Mouse (Mus musculus): Measurements from ENCODE around the gene Spred2.

Gene Spred2

GRCm38 (mm10) chr11:19955701-19956100 lies 31.5 kb downstream of the Spred2 start:
- no peak for DNase-seq (ENCODE audit: low spot score)

- DNase-seq (ENCODE audit: low spot score): no peak
These were observed 34.8 kb downstream of the Spred2 start for GRCm38 (mm10) chr11:19959006-19959405.

- no peak for DNase-seq (ENCODE audit: low spot score)
These were observed 35.7 kb downstream of the Spred2 start for GRCm38 (mm10) chr11:19959897-19960296.

- no peak for DNase-seq (ENCODE audit: low spot score)
These were observed 36.4 kb downstream of the Spred2 start for GRCm38 (mm10) chr11:19960541-19960940.

GRCm38 (mm10) chr11:19961088-19961487 lies 36.9 kb downstream of the Spred2 start:
- no peak for DNase-seq (ENCODE audit: low spot score)

GRCm38 (mm10) chr11:19961766-19962365 lies 37.7 kb downstream of the Spred2 start:
- DNase-seq (ENCODE audit: low spot score): no peak

GRCm38 (mm10) chr11:19962796-19963195 lies 38.6 kb downstream of the Spred2 start:
- DNase-seq (ENCODE audit: low spot score): no peak

GRCm38 (mm10) chr11:19963717-19964141 lies 39.6 kb downstream of the Spred2 start:
- DNase-seq (ENCODE audit: low spot score): no peak

GRCm38 (mm10) chr11:19964333-19964732 lies 40.2 kb downstream of the Spred2 start:
- no peak for DNase-seq (ENCODE audit: low spot score)

- DNase-seq (ENCODE audit: low spot score): no peak
These were observed 40.9 kb downstream of the Spred2 start for GRCm38 (mm10) chr11:19965037-19965611.

- DNase-seq (ENCODE audit: low spot score): no peak
These were observed 41.5 kb downstream of the Spred2 start for GRCm38 (mm10) chr11:19965664-19966063.

GRCm38 (mm10) chr11:19966294-19966693 lies 42.1 kb downstream of the Spred2 start:
- no peak for DNase-seq (ENCODE audit: low spot score)

GRCm38 (mm10) chr11:19969584-19969983 lies 45.4 kb downstream of the Spred2 start:
- no peak for DNase-seq (ENCODE audit: low spot score)

GRCm38 (mm10) chr11:19971954-19972750 lies 48.0 kb downstream of the Spred2 start:
- no peak for DNase-seq (ENCODE audit: low spot score)

GRCm38 (mm10) chr11:19973032-19973790 lies 49.0 kb downstream of the Spred2 start:
- no peak for DNase-seq (ENCODE audit: low spot score)

GRCm38 (mm10) chr11:19976032-19976431 lies 51.9 kb downstream of the Spred2 start:
- no peak for DNase-seq (ENCODE audit: low spot score)

- DNase-seq (ENCODE audit: low spot score): no peak
These were observed 53.5 kb downstream of the Spred2 start for GRCm38 (mm10) chr11:19977687-19978086.

GRCm38 (mm10) chr11:19979338-19979737 lies 55.2 kb downstream of the Spred2 start:
- no peak for DNase-seq (ENCODE audit: low spot score)

GRCm38 (mm10) chr11:19982113-19982512 lies 57.9 kb downstream of the Spred2 start:
- no peak for DNase-seq (ENCODE audit: low spot score)

- DNase-seq (ENCODE audit: low spot score): no peak
These were observed 58.6 kb downstream of the Spred2 start for GRCm38 (mm10) chr11:19982779-19983178.

- no peak for DNase-seq (ENCODE audit: low spot score)
These were observed 59.1 kb downstream of the Spred2 start for GRCm38 (mm10) chr11:19983298-19983697.

GRCm38 (mm10) chr11:19984029-19984428 lies 59.9 kb downstream of the Spred2 start:
- DNase-seq (ENCODE audit: low spot score): no peak

Measured in urinary bladder, postnatal 25 days (tissue).